Mouse (Mus musculus) cortical plate, adult 2 months (tissue): Measurements from ENCODE around the gene Hist1h3h.

Experiments used
- CTCF ChIP-seq: fragments of 200-500 bp; IDR thresholded peaks from 2 replicates; pipeline ENCODE4 v1.5.1; 2011; ENCODE audit warnings: mild to moderate bottlenecking, control low read depth, low read length; ENCODE audit not compliant: insufficient read depth; ENCODE audit errors: extremely low read depth
- POLR2A ChIP-seq: fragments of 200-500 bp; IDR thresholded peaks from 2 replicates; pipeline ENCODE4 v1.6.1; 2011; ENCODE audit warnings: mild to moderate bottlenecking, low read length, control low read depth; ENCODE audit not compliant: insufficient read depth; ENCODE audit errors: extremely low read depth

- TF ChIP-seq POLR2A: no peak
- TF ChIP-seq CTCF: no peak
These were observed 19.6 kb upstream of the Hist1h3h start, which contains the start of gene Olfr1359 for GRCm38 (mm10) chr13:21697811-21698210.
